Mouse (Mus musculus): ENCODE results near the gene Utp11. TPM values are rescaled to one million over a fixed set of nuclear protein-coding genes. Genes with fewer than 3 reads are reported as not detected.

Utp11 gene
- polyA plus RNA-seq, 1 experiment from 2014 or later, result 78.9 TPM

DNA sequence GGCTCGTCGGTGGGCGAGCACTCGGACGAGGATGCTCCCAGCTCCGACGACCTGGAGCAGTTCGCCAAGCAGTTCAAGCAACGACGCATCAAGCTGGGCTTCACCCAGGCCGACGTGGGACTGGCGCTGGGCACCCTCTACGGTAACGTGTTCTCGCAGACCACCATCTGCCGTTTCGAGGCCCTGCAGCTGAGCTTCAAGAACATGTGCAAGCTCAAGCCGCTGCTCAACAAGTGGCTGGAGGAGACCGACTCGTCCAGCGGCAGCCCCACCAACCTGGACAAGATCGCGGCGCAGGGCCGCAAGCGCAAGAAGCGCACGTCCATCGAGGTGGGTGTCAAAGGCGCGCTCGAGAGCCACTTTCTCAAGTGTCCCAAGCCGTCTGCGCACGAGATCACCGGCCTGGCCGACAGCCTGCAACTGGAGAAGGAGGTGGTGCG, 35.0 kb downstream of the Utp11 start:
- Histone ChIP-seq H3K9ac (ENCODE audit: low read length) (no peak overlapping the region), H3K4me2 (ENCODE audit: low read depth, severe bottlenecking) (peak overlapping the region; percentile 91; the same call in 1 of the 2 replicates), H3K27ac (replicated peaks; ENCODE audit: low read depth, low read length) (no peak overlapping the region), H3K4me3 (ENCODE audit: low read depth, low read length) (peak overlapping the region; percentile 5; the same call in 1 of the 2 replicates), H3K4me1 (ENCODE audit: control insufficient read depth, insufficient read depth, low read length) (peaks cover 11% of the 10 kb centered on the region; the same call in 1 of the 2 replicates), H3K27me3 (ENCODE audit: control insufficient read depth, insufficient read depth, low read length) (peaks cover 84% of the 10 kb centered on the region), H3K9me3 (ENCODE audit: control insufficient read depth, low read length) (no peaks in the 10 kb centered on the region), H3K36me3 (ENCODE audit: control insufficient read depth, insufficient read depth, low read length) (no peaks in the 10 kb centered on the region)
- ATAC-seq (ENCODE audit: insufficient number of reproducible peaks, low FRiP score, low TSS enrichment, low read depth), result no peak
- DNase-seq (ENCODE audit: low spot score), result peak; percentile 70
- whole genome bisulfite sequencing, result under 1% methylated on average over 39 of the region's 39 CpGs

DNA sequence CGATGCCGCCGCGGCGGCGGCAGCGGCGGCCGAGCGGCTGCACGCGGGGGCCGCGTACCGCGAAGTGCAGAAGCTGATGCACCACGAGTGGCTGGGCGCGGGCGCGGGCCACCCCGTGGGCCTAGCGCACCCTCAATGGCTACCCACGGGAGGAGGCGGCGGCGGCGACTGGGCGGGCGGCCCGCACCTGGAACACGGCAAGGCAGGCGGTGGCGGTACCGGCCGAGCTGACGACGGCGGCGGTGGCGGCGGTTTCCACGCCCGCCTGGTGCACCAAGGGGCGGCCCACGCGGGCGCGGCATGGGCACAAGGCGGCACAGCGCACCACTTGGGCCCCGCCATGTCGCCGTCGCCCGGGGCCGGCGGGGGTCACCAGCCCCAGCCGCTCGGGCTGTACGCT, 35.6 kb downstream of the Utp11 start:
- H3K9me3 ChIP-seq (ENCODE audit: control insufficient read depth, low read length), result no peaks in the 10 kb centered on the region
- peak; percentile 50 for DNase-seq (ENCODE audit: low spot score)
- peaks cover 16% of the 10 kb centered on the region for H3K4me1 ChIP-seq (ENCODE audit: control insufficient read depth, insufficient read depth, low read length)
- under 1% methylated on average over 38 of the region's 61 CpGs for WGBS
- no peak overlapping the region for H3K27ac ChIP-seq (replicated peaks; ENCODE audit: low read depth, low read length)
- ATAC-seq (ENCODE audit: insufficient number of reproducible peaks, low FRiP score, low TSS enrichment, low read depth), result no peak
- H3K4me3 ChIP-seq (ENCODE audit: low read depth, low read length), result peak overlapping the region; percentile 54
- no peak overlapping the region; the same call in 1 of the 2 replicates for H3K9ac ChIP-seq (ENCODE audit: low read length)
- peaks cover 83% of the 10 kb centered on the region for H3K27me3 ChIP-seq (ENCODE audit: control insufficient read depth, insufficient read depth, low read length)
- peak overlapping the region; percentile 91 for H3K4me2 ChIP-seq (ENCODE audit: low read depth, severe bottlenecking)
- H3K36me3 ChIP-seq (ENCODE audit: control insufficient read depth, insufficient read depth, low read length), result no peaks in the 10 kb centered on the region

DNA sequence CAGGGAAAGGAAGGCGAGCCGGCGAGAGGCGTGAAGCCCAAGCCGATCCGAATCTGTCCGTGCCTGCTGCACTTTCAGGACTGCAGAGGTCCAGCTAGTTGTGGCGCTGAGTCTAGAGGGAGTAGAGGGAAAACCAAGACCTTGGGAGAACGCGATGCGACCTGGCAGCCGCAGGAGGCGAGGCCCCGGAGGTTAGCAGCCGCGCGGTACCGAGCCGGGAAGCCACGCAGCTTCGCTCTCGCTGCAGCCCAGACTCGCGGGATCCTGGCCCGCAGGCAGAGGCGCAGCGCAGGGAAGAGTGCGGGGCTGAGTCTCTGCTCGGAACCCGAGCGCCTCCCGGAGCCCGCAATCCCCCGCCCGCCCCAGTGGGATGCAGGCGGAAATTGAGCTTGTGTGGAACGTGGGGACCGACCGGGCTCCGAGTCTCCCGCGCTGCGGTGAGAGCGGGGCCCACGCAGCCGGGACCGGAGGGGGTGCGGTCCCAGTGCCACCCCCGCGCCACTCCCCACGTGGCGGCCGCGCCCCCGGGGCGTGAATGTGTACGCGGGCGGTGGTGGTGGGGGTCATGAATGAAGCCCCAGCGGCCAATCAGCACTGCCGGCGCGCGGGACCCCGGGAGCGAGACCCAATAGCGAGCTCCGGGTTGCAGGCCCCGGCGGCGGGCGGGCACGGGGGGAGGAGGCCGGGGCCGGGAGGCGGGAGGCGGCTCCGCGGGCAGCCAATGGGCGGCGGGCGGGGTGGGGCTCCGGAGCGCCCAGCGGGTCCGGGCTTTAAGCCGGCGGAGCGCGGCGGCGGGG, 36.3 kb downstream of the Utp11 start:
- H3K4me2 ChIP-seq (ENCODE audit: low read depth, severe bottlenecking), result peak overlapping the region; percentile 91
- DNase-seq (ENCODE audit: low spot score), result peak; percentile 89
- peak overlapping the region; percentile 54 for H3K4me3 ChIP-seq (ENCODE audit: low read depth, low read length)
- peak; percentile 83 for ATAC-seq (ENCODE audit: insufficient number of reproducible peaks, low FRiP score, low TSS enrichment, low read depth)
- no peaks in the 10 kb centered on the region for H3K9me3 ChIP-seq (ENCODE audit: control insufficient read depth, low read length)
- peaks cover 18% of the 10 kb centered on the region for H3K4me1 ChIP-seq (ENCODE audit: control insufficient read depth, insufficient read depth, low read length)
- no peak overlapping the region for H3K27ac ChIP-seq (replicated peaks; ENCODE audit: low read depth, low read length)
- H3K9ac ChIP-seq (ENCODE audit: low read length), result peak overlapping the region; percentile 19
- peaks cover 76% of the 10 kb centered on the region for H3K27me3 ChIP-seq (ENCODE audit: control insufficient read depth, insufficient read depth, low read length)
- 0% methylated on average over 84 of the region's 92 CpGs for WGBS
- no peaks in the 10 kb centered on the region for H3K36me3 ChIP-seq (ENCODE audit: control insufficient read depth, insufficient read depth, low read length)

DNA sequence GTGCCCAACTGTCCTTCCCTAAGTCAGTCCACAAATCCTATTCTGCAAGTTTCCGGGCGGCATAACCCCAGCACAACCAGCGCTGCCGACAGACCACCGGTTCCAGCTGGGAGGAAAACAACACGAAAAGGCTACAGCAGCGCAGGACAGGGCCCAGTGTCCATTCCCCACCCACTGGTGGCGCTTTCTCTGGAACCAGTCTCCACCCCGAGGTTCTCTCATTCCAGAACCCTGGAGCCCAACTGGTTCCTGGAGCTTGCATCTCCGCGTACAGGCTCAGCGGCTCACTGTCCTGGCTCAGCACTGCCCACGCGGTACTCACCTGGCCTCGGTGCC, 36.9 kb downstream of the Utp11 start, which contains the start of gene Pou3f1:
Gene Pou3f1 (plus strand): TSS at position 290 of the 336 bp plus-strand sequence.
- 2% methylated on average over 15 of the region's 15 CpGs for WGBS
- H3K27ac ChIP-seq (replicated peaks; ENCODE audit: low read depth, low read length), result no peak within 1 kb of the TSS

DNA sequence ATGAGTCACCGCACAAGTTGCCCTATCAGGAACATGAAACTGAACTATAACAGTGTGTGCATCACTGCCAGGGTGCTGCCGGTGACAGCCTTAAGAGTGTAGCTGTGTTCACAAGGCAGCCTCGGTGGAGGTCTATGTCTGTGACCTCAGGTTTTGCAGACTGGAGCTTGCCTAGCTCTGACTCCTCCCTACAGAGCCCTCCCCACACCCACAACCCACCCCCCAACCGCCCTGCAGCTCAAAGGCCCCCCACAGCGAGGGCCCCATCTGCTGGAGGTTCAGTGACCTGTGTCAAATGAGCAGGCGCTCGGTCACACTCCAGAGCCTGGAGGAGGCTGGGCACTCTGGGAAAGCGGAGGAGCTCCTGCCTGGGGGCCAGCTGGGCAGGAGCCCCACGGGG, 40.5 kb downstream of the Utp11 start:
- Histone ChIP-seq H3K4me3 (ENCODE audit: low read depth, low read length) (no peak overlapping the region), H3K27me3 (ENCODE audit: control insufficient read depth, insufficient read depth, low read length) (peaks cover 45% of the 10 kb centered on the region), H3K4me2 (ENCODE audit: low read depth, severe bottlenecking) (no peak overlapping the region; the same call in 1 of the 2 replicates), H3K27ac (replicated peaks; ENCODE audit: low read depth, low read length) (no peak overlapping the region), H3K9me3 (ENCODE audit: control insufficient read depth, low read length) (no peaks in the 10 kb centered on the region), H3K36me3 (ENCODE audit: control insufficient read depth, insufficient read depth, low read length) (no peaks in the 10 kb centered on the region), H3K9ac (ENCODE audit: low read length) (no peak overlapping the region), H3K4me1 (ENCODE audit: control insufficient read depth, insufficient read depth, low read length) (peaks cover 16% of the 10 kb centered on the region)
- peak; percentile 43 for DNase-seq (ENCODE audit: low spot score)
- WGBS, result 2% methylated on average over 9 of the region's 9 CpGs
- no peak for ATAC-seq (ENCODE audit: insufficient number of reproducible peaks, low FRiP score, low TSS enrichment, low read depth)

More for the DNA sequence above, 36.9 kb downstream of the Utp11 start, which contains the start of gene Pou3f1:
- Histone ChIP-seq H3K27me3 (ENCODE audit: control insufficient read depth, insufficient read depth, low read length) (peaks cover 71% of the 10 kb centered on the region), H3K4me1 (ENCODE audit: control insufficient read depth, insufficient read depth, low read length) (peaks cover 18% of the 10 kb centered on the region), H3K4me3 (ENCODE audit: low read depth, low read length) (peak within 1 kb of the TSS; percentile 54), H3K9ac (ENCODE audit: low read length) (peak within 1 kb of the TSS; percentile 19), H3K9me3 (ENCODE audit: control insufficient read depth, low read length) (no peaks in the 10 kb centered on the region), H3K4me2 (ENCODE audit: low read depth, severe bottlenecking) (peak within 1 kb of the TSS; percentile 91), H3K36me3 (ENCODE audit: control insufficient read depth, insufficient read depth, low read length) (no peaks in the 10 kb centered on the region)
- no peak for DNase-seq (ENCODE audit: low spot score)
- no peak for ATAC-seq (ENCODE audit: insufficient number of reproducible peaks, low FRiP score, low TSS enrichment, low read depth)

DNA sequence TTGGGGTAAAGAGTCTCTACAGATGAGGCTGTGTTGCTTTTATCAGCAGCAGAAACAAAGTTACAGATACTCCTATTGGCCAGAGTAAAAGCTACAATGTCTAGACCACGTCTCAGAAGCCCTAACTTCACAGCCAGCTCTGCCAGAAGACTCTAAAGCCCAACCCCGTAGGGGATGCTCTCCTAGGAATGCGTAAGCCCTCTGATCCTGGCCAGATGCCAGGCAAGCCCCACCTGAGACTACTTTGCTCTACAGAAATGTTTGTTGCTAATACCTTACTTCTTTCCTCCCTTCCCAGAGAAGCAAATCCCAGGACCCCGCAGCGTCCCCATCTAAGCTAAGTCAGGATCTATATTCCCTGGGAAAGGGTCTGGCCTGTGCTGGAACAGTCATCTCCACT, 45.5 kb downstream of the Utp11 start:
- no peak for DNase-seq (ENCODE audit: low spot score)
- Histone ChIP-seq H3K27ac (replicated peaks; ENCODE audit: low read depth, low read length) (no peak overlapping the region), H3K9me3 (ENCODE audit: control insufficient read depth, low read length) (no peaks in the 10 kb centered on the region), H3K4me2 (ENCODE audit: low read depth, severe bottlenecking) (no peak overlapping the region), H3K36me3 (ENCODE audit: control insufficient read depth, insufficient read depth, low read length) (no peaks in the 10 kb centered on the region), H3K9ac (ENCODE audit: low read length) (no peak overlapping the region), H3K4me1 (ENCODE audit: control insufficient read depth, insufficient read depth, low read length) (peaks cover 9% of the 10 kb centered on the region), H3K4me3 (ENCODE audit: low read depth, low read length) (no peak overlapping the region), H3K27me3 (ENCODE audit: control insufficient read depth, insufficient read depth, low read length) (peaks cover 4% of the 10 kb centered on the region; the same call in 1 of the 2 replicates)
- WGBS, result 34% methylated on average over 5 of the region's 5 CpGs
- ATAC-seq (ENCODE audit: insufficient number of reproducible peaks, low FRiP score, low TSS enrichment, low read depth), result no peak

GRCm38 (mm10) chr4:124646591-124646990, 46.8 kb downstream of the Utp11 start:
- Histone ChIP-seq H3K27me3 (ENCODE audit: control insufficient read depth, insufficient read depth, low read length) (peaks cover 4% of the 10 kb centered on the region; the same call in 1 of the 2 replicates), H3K9me3 (ENCODE audit: control insufficient read depth, low read length) (no peaks in the 10 kb centered on the region), H3K9ac (ENCODE audit: low read length) (no peak overlapping the region), H3K4me3 (ENCODE audit: low read depth, low read length) (no peak overlapping the region), H3K36me3 (ENCODE audit: control insufficient read depth, insufficient read depth, low read length) (no peaks in the 10 kb centered on the region), H3K27ac (replicated peaks; ENCODE audit: low read depth, low read length) (no peak overlapping the region), H3K4me1 (ENCODE audit: control insufficient read depth, insufficient read depth, low read length) (peaks cover 5% of the 10 kb centered on the region; the same call in 1 of the 2 replicates), H3K4me2 (ENCODE audit: low read depth, severe bottlenecking) (peak overlapping the region; percentile 22; the same call in 1 of the 2 replicates)
- ATAC-seq (ENCODE audit: insufficient number of reproducible peaks, low FRiP score, low TSS enrichment, low read depth), result no peak
- no peak for DNase-seq (ENCODE audit: low spot score)
- WGBS, result 10% methylated on average over 8 of the region's 8 CpGs

DNA sequence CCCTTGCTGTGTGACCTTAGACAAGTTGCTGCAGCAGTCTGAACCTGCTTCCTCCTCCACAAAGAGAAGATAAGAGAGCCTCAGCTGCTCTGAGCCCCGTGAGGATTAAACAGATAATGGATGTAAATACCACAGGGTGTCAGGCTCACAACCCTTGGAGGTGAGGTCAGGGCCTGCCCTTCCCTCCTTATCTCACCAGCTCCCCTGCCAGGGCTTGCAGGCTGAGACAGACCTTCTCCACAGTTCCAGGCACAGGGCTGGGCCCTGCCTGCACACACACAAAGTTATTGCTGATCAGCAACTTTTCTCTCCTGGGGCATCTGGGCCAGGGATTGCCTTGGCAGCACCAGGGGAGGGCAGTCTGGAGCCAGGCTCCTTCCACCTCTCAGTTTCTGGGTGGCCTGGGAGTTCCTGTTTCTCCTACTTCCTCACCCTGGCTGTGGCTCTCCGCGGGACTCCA, 48.4 kb downstream of the Utp11 start:
- H3K27me3 ChIP-seq (ENCODE audit: control insufficient read depth, insufficient read depth, low read length), result peaks cover 13% of the 10 kb centered on the region
- WGBS, result 22% methylated on average over 3 of the region's 3 CpGs

More for the DNA sequence above, 48.4 kb downstream of the Utp11 start:
- DNase-seq (ENCODE audit: low spot score) (no peak), ATAC-seq (ENCODE audit: insufficient number of reproducible peaks, low FRiP score, low TSS enrichment, low read depth) (no peak)
- Histone ChIP-seq H3K9me3 (ENCODE audit: control insufficient read depth, low read length) (no peaks in the 10 kb centered on the region), H3K9ac (ENCODE audit: low read length) (no peak overlapping the region), H3K4me3 (ENCODE audit: low read depth, low read length) (no peak overlapping the region), H3K4me1 (ENCODE audit: control insufficient read depth, insufficient read depth, low read length) (peaks cover 5% of the 10 kb centered on the region; the same call in 1 of the 2 replicates), H3K36me3 (ENCODE audit: control insufficient read depth, insufficient read depth, low read length) (no peaks in the 10 kb centered on the region), H3K4me2 (ENCODE audit: low read depth, severe bottlenecking) (no peak overlapping the region), H3K27ac (replicated peaks; ENCODE audit: low read depth, low read length) (no peak overlapping the region)
